Mouse (Mus musculus) left cerebral cortex, adult 2 months (tissue): ENCODE results near the gene Setdb2. TPM values are rescaled to one million over a fixed set of nuclear protein-coding genes. Genes with fewer than 3 reads are reported as not detected.

ENCODE experiments used
- DNase-seq, 2 experiments: peaks; one replicate each; pipeline ENCODE4 v3.0.0; 2021 to 2022; ENCODE audit warnings: low spot score in 2 of 2, mixed read lengths in 1 of 2; ENCODE audit errors: extremely low spot score in 1 of 2
- H3K27ac ChIP-seq: fragments of 200-600 bp; 2 replicates; pipeline ENCODE4 v1.8.1; 2022
- H3K4me3 ChIP-seq: fragments of 200-600 bp; 2 replicates; pipeline ENCODE4 v1.8.1; 2022
- CTCF ChIP-seq: fragments of 200-600 bp; IDR thresholded peaks from 2 replicates; pipeline ENCODE4 v1.8.1; 2022; ENCODE audit warnings: antibody characterized with exemption, mild to moderate bottlenecking, moderate library complexity
- intact Hi-C: fragments of 180-260 bp; cut with DNase I; formaldehyde crosslinking; loops from one replicate; pipeline ENCODE4 v1.15.1; 2025
- total RNA-seq, 2 experiments: library from RNA; stranded (reverse); gene quantifications; 2 replicates each; pipeline ENCODE4 v1.2.3; 2021

Setdb2 gene
- total RNA-seq, 2 experiments from 2014 or later, result 4.1 to 4.2 TPM

- H3K27ac ChIP-seq, result no peak within 1 kb of the TSS
- no peak; the same call in none of the 2 replicates for TF ChIP-seq CTCF
- H3K4me3 ChIP-seq, result no peak within 1 kb of the TSS
- DNase-seq, result no peak
- intact Hi-C loops, result no loop called here
Observed at GRCm38 (mm10) chr14:59365244-59365644, 75.4 kb downstream of the Setdb2 start, which contains the start of gene Phf11d. Gene Phf11d, minus strand, starts transcription at chr14:59365470.

Other genes starting within 250 kb of the Setdb2 start
- 10 to 100 TPM; 28.1 TPM for gene Rcbtb1, start 239.7 kb downstream of the Setdb2 start, total RNA-seq
- gene Gm6904, start 180.7 kb downstream of the Setdb2 start, total RNA-seq, result not detected
- not detected for gene Phf11a, start 143.4 kb downstream of the Setdb2 start, total RNA-seq
- not detected for gene Phf11b, start 99.5 kb downstream of the Setdb2 start, total RNA-seq
- under 1 TPM; 0.63 to 0.75 TPM for gene Phf11d, start 75.4 kb downstream of the Setdb2 start, total RNA-seq
- gene Phf11c, start 45.5 kb downstream of the Setdb2 start, total RNA-seq, result under 1 TPM; 0.45 to 0.70 TPM
- gene Cab39l, start 88 bp upstream of the Setdb2 start, total RNA-seq, result 10 to 100 TPM; 24.0 to 26.6 TPM
- gene Cdadc1, start 157.1 kb upstream of the Setdb2 start, total RNA-seq, result 10 to 100 TPM; 67.2 to 69.9 TPM
- 1 to 10 TPM; 3.2 to 3.7 TPM for gene Shisa2, start 184.4 kb upstream of the Setdb2 start, total RNA-seq